Mouse (Mus musculus): ENCODE data around the gene St8sia2.
"Not testable (repeated sequence)": the region's sequence is repeated elsewhere in the genome, so short reads cannot be mapped to it uniquely, and the experiment has no call there.

St8sia2 gene

DNA sequence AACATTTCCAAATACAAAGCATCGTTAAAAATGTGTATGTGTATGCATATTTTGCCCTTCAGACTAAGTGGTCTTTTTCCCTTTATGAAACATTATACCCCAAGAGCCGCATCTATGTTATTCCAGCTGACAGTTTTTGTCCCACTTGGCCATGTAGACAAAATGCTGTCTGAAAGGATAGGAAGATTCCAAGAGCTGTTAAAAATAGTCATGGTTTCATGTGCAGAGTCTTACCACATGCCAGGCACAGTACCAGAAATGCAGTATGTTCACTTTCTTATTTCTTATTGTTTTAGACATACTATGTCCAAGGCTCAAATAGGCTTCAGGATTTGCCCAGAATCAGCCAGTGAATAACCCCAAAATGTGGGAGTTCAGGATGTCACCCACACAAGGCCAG is 24.1 kb downstream of the St8sia2 start:
- DNase-seq (ENCODE audit: low read depth in 1 of 2, low spot score in 2 of 2), result no peak

GRCm38 (mm10) chr7:73972157-73972556 is 41.3 kb downstream of the St8sia2 start:
- not testable (repeated sequence) for DNase-seq (ENCODE audit: low read depth in 1 of 2, low spot score in 2 of 2)

- no peak for DNase-seq (ENCODE audit: low read depth in 1 of 2, low spot score in 2 of 2)
Measured at GRCm38 (mm10) chr7:73965164-73965563, 48.3 kb downstream of the St8sia2 start.

DNA sequence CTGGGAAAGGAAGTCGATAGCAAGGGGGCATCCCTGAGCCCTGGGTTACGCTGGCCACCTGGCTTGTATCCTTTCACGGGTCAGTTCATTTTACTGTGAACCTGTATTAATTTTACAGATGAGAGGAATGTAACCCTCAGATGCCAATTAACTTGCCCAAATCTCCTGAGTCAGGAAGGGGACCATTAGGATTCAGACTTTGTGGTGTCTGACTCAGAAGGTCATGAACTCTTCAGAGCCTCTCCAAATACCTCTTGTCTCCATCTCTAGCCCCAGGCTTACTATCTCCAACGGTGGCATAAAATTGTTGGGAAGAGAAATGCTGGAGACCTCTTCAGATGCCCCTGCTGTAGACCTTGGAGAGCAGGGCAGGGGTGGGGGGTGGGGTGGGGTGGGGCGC is 51.1 kb downstream of the St8sia2 start:
- DNase-seq (ENCODE audit: low read depth in 1 of 2, low spot score in 2 of 2), result no peak

GRCm38 (mm10) chr7:73954441-73954840 is 59.0 kb downstream of the St8sia2 start:
- no peak for DNase-seq (ENCODE audit: low read depth in 1 of 2, low spot score in 2 of 2)

GRCm38 (mm10) chr7:73953131-73953530 is 60.4 kb downstream of the St8sia2 start:
- DNase-seq (ENCODE audit: low read depth in 1 of 2, low spot score in 2 of 2), result no peak

- no peak for DNase-seq (ENCODE audit: low read depth in 1 of 2, low spot score in 2 of 2)
Measured at GRCm38 (mm10) chr7:73941640-73942039, 71.8 kb downstream of the St8sia2 start.

GRCm38 (mm10) chr7:73939236-73939635 is 74.3 kb downstream of the St8sia2 start:
- no peak for DNase-seq (ENCODE audit: low read depth in 1 of 2, low spot score in 2 of 2)

DNA sequence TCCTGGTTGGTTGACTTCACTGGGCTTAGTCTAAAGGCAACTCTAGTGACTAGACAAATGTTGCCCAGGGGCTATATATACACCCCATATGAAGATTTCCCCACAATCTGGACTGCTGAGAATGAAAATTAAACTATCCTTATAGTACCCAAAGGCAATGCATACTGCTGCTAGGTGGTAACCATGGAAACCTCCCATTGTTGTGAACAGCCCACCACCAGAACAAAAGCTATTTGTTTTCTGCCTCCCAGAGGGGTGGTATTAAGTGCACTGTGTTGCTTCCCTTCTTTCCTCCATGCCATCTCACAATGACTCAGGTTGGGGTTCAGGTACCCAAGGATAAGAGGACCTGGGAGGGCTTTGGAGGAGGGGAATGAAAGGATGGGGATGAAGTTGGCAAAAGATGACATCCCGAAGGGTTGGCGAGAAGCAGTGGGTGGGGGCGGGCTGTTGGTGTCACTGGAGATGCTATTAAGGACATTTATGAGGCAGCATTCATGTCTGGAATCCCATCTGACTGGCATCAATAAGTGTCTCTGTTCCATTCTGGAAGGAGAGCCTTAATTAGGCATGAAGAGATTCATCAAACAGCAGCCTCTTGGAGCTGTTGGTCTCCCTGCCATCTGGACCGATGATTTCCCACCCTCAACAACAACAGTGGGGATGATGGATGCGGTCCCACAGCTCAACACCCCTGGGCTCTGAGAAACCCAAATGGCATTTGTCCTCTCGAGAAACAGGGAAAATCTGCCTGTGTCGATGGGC is 75.3 kb downstream of the St8sia2 start:
- no peak for DNase-seq (ENCODE audit: low read depth in 1 of 2, low spot score in 2 of 2)

- no peak for DNase-seq (ENCODE audit: low read depth in 1 of 2, low spot score in 2 of 2)
Measured at GRCm38 (mm10) chr7:73936119-73936518, 77.4 kb downstream of the St8sia2 start.

- DNase-seq (ENCODE audit: low read depth in 1 of 2, low spot score in 2 of 2), result no peak
Measured at GRCm38 (mm10) chr7:73935703-73936102, 77.8 kb downstream of the St8sia2 start.

DNA sequence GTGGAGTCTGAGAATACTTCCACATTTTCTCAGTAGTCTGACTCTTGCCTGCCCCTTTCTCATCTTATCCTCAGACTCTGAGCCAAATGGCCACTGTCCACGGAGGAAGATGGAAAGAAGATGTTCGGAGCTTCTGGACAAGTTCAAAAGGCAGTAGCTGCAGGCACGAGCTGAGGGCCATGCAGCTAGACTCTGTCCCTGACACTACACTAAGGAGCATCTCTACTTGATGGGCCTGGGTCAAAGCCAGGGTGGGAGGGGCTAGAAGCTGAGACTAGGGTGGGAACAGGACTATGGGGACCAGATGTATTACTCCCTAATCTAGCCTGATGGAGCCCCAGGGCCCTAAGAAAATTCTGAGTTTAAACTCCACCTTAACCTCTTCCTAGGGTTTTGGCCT is 80.5 kb downstream of the St8sia2 start:
- DNase-seq (ENCODE audit: low read depth in 1 of 2, low spot score in 2 of 2), result no peak

DNA sequence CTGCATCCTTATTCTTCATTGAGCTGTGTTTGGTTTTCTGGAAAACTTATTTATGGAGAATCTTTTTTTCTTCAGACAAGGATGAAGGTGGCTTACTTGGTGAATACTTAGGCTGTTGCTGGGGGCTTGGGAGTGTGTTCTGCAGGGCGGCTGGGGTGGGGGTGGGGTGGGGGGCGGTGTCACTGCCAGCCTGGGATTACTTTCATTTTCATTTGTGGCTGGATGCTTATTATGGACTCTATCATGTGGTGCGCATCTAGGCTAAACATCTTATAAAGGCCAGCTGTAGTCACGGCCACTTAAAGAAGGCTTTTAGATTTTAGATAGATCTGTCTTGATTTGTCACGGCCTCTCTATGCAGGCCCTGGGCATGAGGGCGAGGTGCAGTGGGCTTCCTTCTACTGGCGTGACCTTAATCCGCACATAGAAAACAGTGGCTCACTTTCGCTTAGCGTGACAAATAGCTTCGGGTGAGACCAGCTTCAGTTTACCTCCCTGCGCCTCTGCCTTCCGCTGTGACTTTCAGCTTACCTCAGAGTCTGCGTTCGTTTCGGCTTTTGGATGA is 92.5 kb downstream of the St8sia2 start:
- no peak for DNase-seq (ENCODE audit: low read depth in 1 of 2, low spot score in 2 of 2)

GRCm38 (mm10) chr7:73917633-73918311 is 95.7 kb downstream of the St8sia2 start:
- no peak for DNase-seq (ENCODE audit: low read depth in 1 of 2, low spot score in 2 of 2)

DNA sequence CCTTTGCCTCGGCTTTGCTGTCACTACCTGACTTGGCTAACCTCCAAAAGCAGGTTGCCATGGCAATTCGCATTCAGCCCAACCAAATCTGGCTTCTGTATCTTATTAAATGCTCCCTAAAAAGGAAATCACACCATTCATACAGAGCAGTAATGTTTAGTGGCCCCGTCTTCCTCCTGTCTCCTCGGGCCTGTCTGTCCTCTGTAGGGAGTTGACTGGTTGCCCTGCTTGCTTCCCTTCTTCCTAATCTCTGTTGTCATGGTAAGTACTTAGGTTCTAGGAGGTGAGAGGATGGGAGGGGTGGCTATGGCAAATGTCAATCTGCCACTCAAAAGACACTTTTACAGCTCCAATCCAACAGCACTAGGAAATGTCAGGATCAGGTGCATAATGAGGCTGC is 101.6 kb downstream of the St8sia2 start:
- no peak for DNase-seq (ENCODE audit: low read depth in 1 of 2, low spot score in 2 of 2)

DNA sequence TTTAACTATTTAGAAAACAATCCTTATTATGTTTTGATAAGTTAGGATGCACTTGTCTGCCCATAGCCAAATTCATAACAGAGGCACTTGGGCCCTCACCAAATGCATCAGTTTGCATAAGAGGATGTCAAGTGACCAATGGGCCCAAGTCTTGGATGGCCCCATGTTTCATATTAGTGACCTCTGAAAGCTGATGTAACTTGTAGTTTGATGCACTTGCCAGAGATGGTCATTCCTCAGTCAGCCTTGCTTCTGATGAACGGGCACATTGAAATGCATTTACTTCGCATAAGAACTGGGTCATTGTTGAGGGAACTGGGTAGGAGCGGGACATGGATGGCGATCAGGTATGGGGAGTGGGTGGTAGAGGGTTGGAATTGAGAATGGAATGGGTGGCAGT is 102.6 kb downstream of the St8sia2 start:
- DNase-seq (ENCODE audit: low read depth in 1 of 2, low spot score in 2 of 2), result no peak

DNA sequence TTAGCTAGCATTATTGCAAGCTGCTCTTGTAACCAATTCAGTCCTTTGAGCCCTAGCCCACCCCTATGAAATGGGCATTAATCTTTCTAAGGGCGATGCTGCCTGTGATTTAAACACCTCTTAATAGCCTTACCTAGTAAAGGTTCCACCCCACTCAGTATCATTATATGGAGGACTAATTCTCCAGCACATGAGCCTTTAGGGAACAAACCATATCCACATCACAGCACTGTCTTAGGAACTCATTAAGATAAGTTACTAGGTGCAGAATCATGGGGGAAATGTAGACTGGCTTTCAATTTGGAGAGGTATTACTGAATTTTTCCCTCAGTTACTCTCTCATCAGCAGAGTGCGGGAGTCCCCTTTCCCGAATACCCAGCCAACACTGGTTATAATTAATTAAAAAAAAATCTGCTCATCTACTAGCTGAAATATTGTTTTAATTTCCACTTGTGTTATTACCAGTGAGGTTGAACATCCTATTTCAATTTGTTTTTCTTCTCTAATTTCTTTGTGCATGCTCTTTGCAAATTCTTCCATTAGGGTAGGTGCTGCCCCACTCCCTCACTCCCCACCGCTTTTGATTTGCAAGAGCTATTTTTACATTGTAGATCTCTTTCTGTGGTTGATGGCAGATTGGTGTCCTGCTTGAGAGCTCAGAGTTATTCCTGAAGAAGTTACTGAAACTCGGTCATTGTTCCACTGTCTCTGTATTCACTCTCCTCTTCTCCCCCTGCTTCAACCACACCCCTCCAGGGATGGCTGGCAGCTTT is 103.9 kb downstream of the St8sia2 start:
- DNase-seq (ENCODE audit: low read depth in 1 of 2, low spot score in 2 of 2), result no peak

GRCm38 (mm10) chr7:73894506-73894905 is 119.0 kb downstream of the St8sia2 start:
- no peak for DNase-seq (ENCODE audit: low read depth in 1 of 2, low spot score in 2 of 2)

- no peak for DNase-seq (ENCODE audit: low read depth in 1 of 2, low spot score in 2 of 2)
Measured at GRCm38 (mm10) chr7:73891830-73892229, 121.7 kb downstream of the St8sia2 start.

DNA sequence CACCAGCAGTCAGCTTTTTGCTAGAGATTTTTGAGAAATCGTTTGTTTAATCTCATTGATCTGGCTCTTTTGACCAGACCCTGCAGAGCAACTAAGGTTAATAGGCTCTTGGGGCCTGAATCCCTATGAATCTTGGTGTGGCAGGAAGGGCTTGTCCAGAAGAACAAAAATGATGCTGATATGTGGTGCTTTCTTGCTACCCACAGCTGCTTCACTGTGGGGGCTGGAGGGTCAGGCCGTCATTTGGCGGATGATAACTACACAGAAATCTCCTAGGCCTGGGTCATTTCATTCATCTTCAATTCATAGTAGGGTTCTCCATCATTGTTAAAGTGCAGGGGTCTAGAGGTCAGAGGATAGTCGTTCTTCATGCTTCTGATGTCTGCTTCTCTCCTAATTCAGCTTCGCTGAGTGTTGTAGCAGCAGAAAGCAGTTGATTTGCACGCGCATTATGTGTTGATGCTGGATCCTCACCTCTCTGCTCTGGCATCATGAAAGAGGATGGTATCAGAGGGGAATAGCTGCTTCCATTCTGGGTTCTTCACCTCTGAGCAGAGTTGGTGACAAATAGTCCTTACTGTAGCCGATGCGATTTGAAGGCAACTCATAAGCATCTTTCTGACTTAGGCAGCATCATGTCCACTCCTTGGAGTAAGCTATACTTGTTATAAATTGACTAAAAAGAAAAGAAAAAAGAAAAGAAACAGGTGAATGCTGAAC is 122.4 kb downstream of the St8sia2 start:
- no peak for DNase-seq (ENCODE audit: low read depth in 1 of 2, low spot score in 2 of 2)

- no peak for DNase-seq (ENCODE audit: low read depth in 1 of 2, low spot score in 2 of 2)
Measured at GRCm38 (mm10) chr7:73890466-73890865, 123.0 kb downstream of the St8sia2 start.

All from monocyte, adult 2 months (primary cell).